Mouse (Mus musculus) embryo, embryonic 11 days (tissue): ENCODE measurements at regions not wholly inside any gene's neighbourhood (a gene's known extent, or its start where the extent isn't known, plus 50 kb on each side); places are given as distances from the start of the nearest gene placed in this dataset.

Experiments used
- DNase-seq: peaks from one replicate; pipeline ENCODE4 v3.0.0-alpha.2; 2015

- DNase-seq: no peak
Observed at GRCm38 (mm10) chr1:9434952-9435664, 1978.8 kb upstream of the A830018L16Rik start.

- no peak for DNase-seq
Observed at GRCm38 (mm10) chr1:9442937-9443336, 1971.0 kb upstream of the A830018L16Rik start.

- DNase-seq: peak; percentile 37
Observed at GRCm38 (mm10) chr1:9469512-9469911, 1944.4 kb upstream of the A830018L16Rik start.

- DNase-seq: no peak
Observed at GRCm38 (mm10) chr1:9470003-9470402, 1943.9 kb upstream of the A830018L16Rik start.
